Mouse (Mus musculus): ENCODE measurements around the gene Bphl.

DNA sequence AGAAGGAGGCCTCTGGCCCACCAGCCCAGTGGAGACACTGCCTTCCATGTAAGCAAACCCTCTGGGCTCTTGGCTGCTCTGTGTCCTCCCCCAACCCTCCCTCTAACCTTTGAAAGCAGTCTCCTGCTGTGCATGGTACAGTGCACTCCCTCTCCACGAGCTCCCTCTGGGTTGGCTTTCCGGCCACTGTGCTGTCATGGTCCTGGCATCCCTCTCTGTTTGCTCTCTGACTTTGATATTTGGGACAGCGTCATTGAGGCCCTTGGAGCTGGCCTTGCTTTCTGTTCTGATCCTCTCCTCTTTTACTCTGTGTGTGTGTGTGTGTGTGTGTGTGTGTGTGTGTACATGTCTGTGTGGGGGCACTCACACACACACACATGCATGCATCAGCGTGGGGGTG lies 17.0 kb downstream of the Bphl start:
- TF ChIP-seq POLR2A (IDR thresholded peaks at IDR 0.05; ENCODE audit: extremely low read depth, insufficient read depth, low read length) (no peak), CTCF (IDR thresholded peaks at IDR 0.05; ENCODE audit: extremely low read depth, insufficient read depth, low read length) (no peak)

Data from cortical plate, adult 2 months (tissue).